Mouse (Mus musculus) kidney, adult 2 months (tissue): ENCODE results near the gene Ccl26. TPM values are rescaled to one million over a fixed set of nuclear protein-coding genes. Genes with fewer than 3 reads are reported as not detected.
"Not testable (repeated sequence)": the region's sequence is repeated elsewhere in the genome, so short reads cannot be mapped to it uniquely, and the experiment has no call there.

Source experiments
- DNase-seq: peaks from one replicate; pipeline ENCODE4 v3.0.0; 2021
- H3K27ac ChIP-seq: fragments of 200-500 bp; 2 replicates; pipeline ENCODE4 v1.5.1; 2012; ENCODE audit warnings: low read depth, low read length, control low read depth, inconsistent platforms; ENCODE audit not compliant: insufficient read depth
- H3K27me3 ChIP-seq: fragments of 200-500 bp; replicated peaks from 2 replicates; pipeline ENCODE4 v1.6.1; 2012; ENCODE audit warnings: mild to moderate bottlenecking, moderate library complexity, low read length, inconsistent platforms; ENCODE audit not compliant: control insufficient read depth, insufficient read depth
- H3K36me3 ChIP-seq: fragments of 200-500 bp; 2 replicates; pipeline ENCODE4 v1.6.1; 2012; ENCODE audit warnings: mild to moderate bottlenecking, moderate library complexity, low read length, inconsistent platforms; ENCODE audit not compliant: control insufficient read depth, insufficient read depth
- H3K4me1 ChIP-seq: fragments of 200-500 bp; 2 replicates; pipeline ENCODE4 v1.6.1; 2011; ENCODE audit warnings: low read length; ENCODE audit not compliant: control insufficient read depth, insufficient read depth
- H3K4me3 ChIP-seq: fragments of 200-500 bp; 2 replicates; pipeline ENCODE4 v1.5.1; 2011; ENCODE audit warnings: mild to moderate bottlenecking, low read depth, low read length, control low read depth; ENCODE audit not compliant: insufficient read depth
- CTCF ChIP-seq: fragments of 200-500 bp; conservative IDR thresholded peaks from 2 replicates; pipeline ENCODE4 v1.5.1; 2011; ENCODE audit warnings: low read depth, mild to moderate bottlenecking, control low read depth, low read length, moderate library complexity, mixed read lengths; ENCODE audit not compliant: insufficient read depth, insufficient read length
- POLR2A ChIP-seq: fragments of 200-500 bp; IDR thresholded peaks from one replicate; pipeline ENCODE4 v1.6.1; 2011; ENCODE audit warnings: low read depth, low read length, control low read depth
- WGBS: fragments of 180-500 bp; shearing (Covaris S2); methylation state at CpG from one replicate; pipeline ENCODE4 v1.1.7; 2018; 5-methylcytosine and 5-hydroxymethylcytosine counted together
- polyA plus RNA-seq: library from polyadenylated mRNA; depleted of rRNA; stranded (reverse); fragments of >200 nt; gene quantifications from 2 replicates; pipeline ENCODE4 v1.2.3, GENCODE M21; 2012; rRNA removed

Gene Ccl26
- polyA plus RNA-seq: not detected in 2 replicates

- Histone ChIP-seq H3K27ac (no peak within 1 kb of the TSS), H3K36me3 (no peaks in the 10 kb centered on the region), H3K4me3 (no peak within 1 kb of the TSS), H3K4me1 (no peaks in the 10 kb centered on the region), H3K27me3 (no peaks in the 10 kb centered on the region)
- WGBS: 78% methylated on average over 3 of the region's 3 CpGs
- DNase-seq: no peak
- TF ChIP-seq CTCF (no peak), POLR2A (no peak)
Observed at GRCm38 (mm10) chr5:135563469-135563868, at the start of gene Ccl26. Gene Ccl26, minus strand, starts transcription at chr5:135563569.

GRCm38 (mm10) chr5:135609794-135610193 lies 46.4 kb upstream of the Ccl26 start:
- 61% methylated on average over 4 of the region's 4 CpGs for WGBS
- DNase-seq: no peak

DNA sequence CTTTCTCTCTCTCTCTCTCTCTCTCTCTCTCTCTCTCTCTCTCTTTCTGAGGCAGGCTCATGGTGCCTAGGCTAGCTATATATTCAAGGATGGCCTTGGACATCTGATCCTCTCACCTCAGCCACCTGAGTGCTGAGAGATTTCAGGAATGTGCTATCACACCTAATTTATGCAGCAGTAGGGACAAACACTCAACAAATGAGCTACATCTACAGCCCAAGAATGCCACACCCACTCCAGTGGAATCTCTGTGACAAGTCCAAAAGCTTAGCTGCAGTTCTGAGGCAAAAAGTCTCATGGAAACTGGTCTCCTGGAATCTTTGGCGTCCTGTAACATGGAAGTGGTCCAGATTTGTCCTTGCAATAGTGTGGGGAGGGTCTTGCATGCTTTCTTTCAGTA lies 44.2 kb upstream of the Ccl26 start:
- no peaks in the 10 kb centered on the region for H3K27me3 ChIP-seq
- no peak for TF ChIP-seq CTCF
- no peak for TF ChIP-seq POLR2A
- no peak overlapping the region for H3K27ac ChIP-seq
- DNase-seq: no peak
- no peaks in the 10 kb centered on the region for H3K36me3 ChIP-seq
- WGBS: 53% methylated on average over 1 of the region's 1 CpGs
- H3K4me3 ChIP-seq: no peak overlapping the region
- H3K4me1 ChIP-seq: no peaks in the 10 kb centered on the region

More at GRCm38 (mm10) chr5:135609794-135610193, 46.4 kb upstream of the Ccl26 start:
- Histone ChIP-seq H3K27ac (no peak overlapping the region), H3K4me3 (no peak overlapping the region), H3K4me1 (no peaks in the 10 kb centered on the region), H3K27me3 (no peaks in the 10 kb centered on the region), H3K36me3 (no peaks in the 10 kb centered on the region)
- TF ChIP-seq CTCF: no peak
- TF ChIP-seq POLR2A: no peak

DNA sequence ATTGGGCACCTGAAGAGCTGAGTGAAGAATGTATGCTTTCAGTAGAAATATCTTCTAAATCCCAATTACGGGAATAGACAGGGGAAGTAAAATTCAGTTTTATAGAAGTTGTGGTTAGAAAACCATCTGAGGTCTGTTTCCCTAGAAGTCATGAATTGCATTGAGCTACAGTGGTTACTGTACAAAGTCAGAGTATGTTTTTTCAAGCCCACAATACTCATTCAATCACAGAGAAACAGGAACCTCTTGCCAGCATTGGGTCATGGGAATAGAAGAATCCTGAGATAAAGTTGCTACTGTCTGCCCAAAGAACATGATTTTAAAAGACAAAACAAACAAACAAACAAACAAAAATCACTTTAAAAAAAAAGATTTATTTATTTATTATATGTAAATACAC lies 43.3 kb upstream of the Ccl26 start:
- not testable (repeated sequence) for H3K27me3 ChIP-seq, H3K4me1 ChIP-seq, H3K36me3 ChIP-seq, H3K4me3 ChIP-seq, H3K27ac ChIP-seq, DNase-seq
- WGBS: no CpG with 5 or more reads among the region's 1 CpGs

DNA sequence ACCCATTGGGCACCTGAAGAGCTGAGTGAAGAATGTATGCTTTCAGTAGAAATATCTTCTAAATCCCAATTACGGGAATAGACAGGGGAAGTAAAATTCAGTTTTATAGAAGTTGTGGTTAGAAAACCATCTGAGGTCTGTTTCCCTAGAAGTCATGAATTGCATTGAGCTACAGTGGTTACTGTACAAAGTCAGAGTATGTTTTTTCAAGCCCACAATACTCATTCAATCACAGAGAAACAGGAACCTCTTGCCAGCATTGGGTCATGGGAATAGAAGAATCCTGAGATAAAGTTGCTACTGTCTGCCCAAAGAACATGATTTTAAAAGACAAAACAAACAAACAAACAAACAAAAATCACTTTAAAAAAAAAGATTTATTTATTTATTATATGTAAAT lies 41.3 kb upstream of the Ccl26 start:
- not testable (repeated sequence) for H3K27ac ChIP-seq, DNase-seq, H3K36me3 ChIP-seq, H3K4me3 ChIP-seq, H3K4me1 ChIP-seq, H3K27me3 ChIP-seq
- no CpG with 5 or more reads among the region's 1 CpGs for WGBS

- no peak for TF ChIP-seq POLR2A
- no peak for TF ChIP-seq CTCF
- DNase-seq: peak; percentile 87
- Histone ChIP-seq H3K36me3 (no peaks in the 10 kb centered on the region), H3K27me3 (no peaks in the 10 kb centered on the region), H3K4me1 (peaks cover 4% of the 10 kb centered on the region; the same call in 1 of the 2 replicates), H3K27ac (peak overlapping the region; percentile 66), H3K4me3 (no peak overlapping the region)
- WGBS: 60% methylated on average over 12 of the region's 12 CpGs
Observed at GRCm38 (mm10) chr5:135589996-135590784, 26.8 kb upstream of the Ccl26 start.

GRCm38 (mm10) chr5:135587764-135588163 lies 24.4 kb upstream of the Ccl26 start:
- 93% methylated on average over 4 of the region's 4 CpGs for WGBS
- Histone ChIP-seq H3K36me3 (no peaks in the 10 kb centered on the region), H3K27me3 (no peaks in the 10 kb centered on the region), H3K4me1 (peaks cover 4% of the 10 kb centered on the region; the same call in 1 of the 2 replicates), H3K27ac (no peak overlapping the region), H3K4me3 (no peak overlapping the region)
- no peak for TF ChIP-seq CTCF
- TF ChIP-seq POLR2A: no peak
- DNase-seq: no peak

- no peak for DNase-seq
- Histone ChIP-seq H3K27ac (no peak overlapping the region), H3K36me3 (no peaks in the 10 kb centered on the region), H3K4me1 (peaks cover 4% of the 10 kb centered on the region; the same call in 1 of the 2 replicates), H3K4me3 (no peak overlapping the region), H3K27me3 (no peaks in the 10 kb centered on the region)
- 77% methylated on average over 8 of the region's 8 CpGs for WGBS
- no peak for TF ChIP-seq POLR2A
- TF ChIP-seq CTCF: no peak
Observed at GRCm38 (mm10) chr5:135585691-135586090, 22.3 kb upstream of the Ccl26 start.
